Mouse (Mus musculus): ENCODE measurements around the gene Cep162. TPM values are rescaled to one million over a fixed set of nuclear protein-coding genes. Genes with fewer than 3 reads are reported as not detected.

Cep162 gene
- polyA plus RNA-seq, 1 experiment from 2014 or later, result 9.6 TPM

- ATAC-seq (replicated peaks; ENCODE audit: insufficient number of reproducible peaks, low FRiP score, low TSS enrichment, low read depth), result no peak; the same call in 1 of the 2 replicates
- Histone ChIP-seq H3K4me3 (ENCODE audit: low read depth, low read length) (no peak overlapping the region), H3K4me1 (ENCODE audit: control insufficient read depth, insufficient read depth, low read length) (no peaks in the 10 kb centered on the region), H3K9ac (replicated peaks; ENCODE audit: low read length) (no peak overlapping the region), H3K36me3 (replicated peaks; ENCODE audit: control insufficient read depth, insufficient read depth, low read depth, low read length) (no peaks in the 10 kb centered on the region), H3K9me3 (replicated peaks; ENCODE audit: control insufficient read depth, low read length) (no peaks in the 10 kb centered on the region), H3K27ac (replicated peaks; ENCODE audit: low read depth, low read length) (no peak overlapping the region), H3K27me3 (ENCODE audit: control insufficient read depth, insufficient read depth, low read length) (no peaks in the 10 kb centered on the region), H3K4me2 (ENCODE audit: low read depth, low read length) (no peak overlapping the region)
- 100% methylated on average over 1 of the region's 1 CpGs for WGBS
- no peak for DNase-seq (ENCODE audit: low spot score)
These were observed 102.6 kb downstream of the Cep162 start for GRCm38 (mm10) chr9:87152641-87153325.

- Histone ChIP-seq H3K9me3 (replicated peaks; ENCODE audit: control insufficient read depth, low read length) (no peaks in the 10 kb centered on the region), H3K36me3 (replicated peaks; ENCODE audit: control insufficient read depth, insufficient read depth, low read depth, low read length) (no peaks in the 10 kb centered on the region), H3K4me1 (ENCODE audit: control insufficient read depth, insufficient read depth, low read length) (0 out of 2 replicates have a peak, but pooled peaks cover 3% of the 10 kb centered on the region), H3K4me3 (ENCODE audit: low read depth, low read length) (no peak overlapping the region), H3K27me3 (ENCODE audit: control insufficient read depth, insufficient read depth, low read length) (peaks cover 24% of the 10 kb centered on the region), H3K27ac (replicated peaks; ENCODE audit: low read depth, low read length) (no peak overlapping the region), H3K4me2 (ENCODE audit: low read depth, low read length) (no peak overlapping the region), H3K9ac (replicated peaks; ENCODE audit: low read length) (no peak overlapping the region)
- WGBS, result 67% methylated on average over 2 of the region's 2 CpGs
- ATAC-seq (replicated peaks; ENCODE audit: insufficient number of reproducible peaks, low FRiP score, low TSS enrichment, low read depth), result no peak
- peak; percentile 23 for DNase-seq (ENCODE audit: low spot score)
These were observed 107.4 kb downstream of the Cep162 start for GRCm38 (mm10) chr9:87147927-87148326.

- Histone ChIP-seq H3K27ac (replicated peaks; ENCODE audit: low read depth, low read length) (no peak overlapping the region), H3K27me3 (ENCODE audit: control insufficient read depth, insufficient read depth, low read length) (peaks cover 24% of the 10 kb centered on the region), H3K9ac (replicated peaks; ENCODE audit: low read length) (no peak overlapping the region), H3K4me2 (ENCODE audit: low read depth, low read length) (no peak overlapping the region), H3K4me3 (ENCODE audit: low read depth, low read length) (no peak overlapping the region), H3K36me3 (replicated peaks; ENCODE audit: control insufficient read depth, insufficient read depth, low read depth, low read length) (no peaks in the 10 kb centered on the region), H3K4me1 (ENCODE audit: control insufficient read depth, insufficient read depth, low read length) (0 out of 2 replicates have a peak, but pooled peaks cover 3% of the 10 kb centered on the region), H3K9me3 (replicated peaks; ENCODE audit: control insufficient read depth, low read length) (no peaks in the 10 kb centered on the region)
- WGBS, result 80% methylated on average over 4 of the region's 4 CpGs
- ATAC-seq (replicated peaks; ENCODE audit: insufficient number of reproducible peaks, low FRiP score, low TSS enrichment, low read depth) (no peak), DNase-seq (ENCODE audit: low spot score) (no peak)
These were observed 108.9 kb downstream of the Cep162 start for GRCm38 (mm10) chr9:87146400-87146799.

- H3K4me3 ChIP-seq (ENCODE audit: low read depth, low read length), result no peak overlapping the region
- H3K27ac ChIP-seq (replicated peaks; ENCODE audit: low read depth, low read length), result no peak overlapping the region
- H3K4me2 ChIP-seq (ENCODE audit: low read depth, low read length), result no peak overlapping the region
- WGBS, result 35% methylated on average over 11 of the region's 11 CpGs
- no peak for ATAC-seq (replicated peaks; ENCODE audit: insufficient number of reproducible peaks, low FRiP score, low TSS enrichment, low read depth)
- H3K4me1 ChIP-seq (ENCODE audit: control insufficient read depth, insufficient read depth, low read length), result 0 out of 2 replicates have a peak, but pooled peaks cover 3% of the 10 kb centered on the region
- peaks cover 24% of the 10 kb centered on the region for H3K27me3 ChIP-seq (ENCODE audit: control insufficient read depth, insufficient read depth, low read length)
- H3K36me3 ChIP-seq (replicated peaks; ENCODE audit: control insufficient read depth, insufficient read depth, low read depth, low read length), result no peaks in the 10 kb centered on the region
- no peak overlapping the region for H3K9ac ChIP-seq (replicated peaks; ENCODE audit: low read length)
- DNase-seq (ENCODE audit: low spot score), result no peak
- H3K9me3 ChIP-seq (replicated peaks; ENCODE audit: control insufficient read depth, low read length), result no peaks in the 10 kb centered on the region
These were observed 109.7 kb downstream of the Cep162 start for GRCm38 (mm10) chr9:87145671-87146070.

- Histone ChIP-seq H3K27ac (replicated peaks; ENCODE audit: low read depth, low read length) (no peak overlapping the region), H3K4me2 (ENCODE audit: low read depth, low read length) (peak overlapping the region; percentile 64; the same call in 1 of the 2 replicates), H3K9me3 (replicated peaks; ENCODE audit: control insufficient read depth, low read length) (no peaks in the 10 kb centered on the region), H3K4me1 (ENCODE audit: control insufficient read depth, insufficient read depth, low read length) (0 out of 2 replicates have a peak, but pooled peaks cover 3% of the 10 kb centered on the region), H3K9ac (replicated peaks; ENCODE audit: low read length) (no peak overlapping the region), H3K36me3 (replicated peaks; ENCODE audit: control insufficient read depth, insufficient read depth, low read depth, low read length) (no peaks in the 10 kb centered on the region), H3K27me3 (ENCODE audit: control insufficient read depth, insufficient read depth, low read length) (peaks cover 24% of the 10 kb centered on the region), H3K4me3 (ENCODE audit: low read depth, low read length) (peak overlapping the region; percentile 8; the same call in 1 of the 2 replicates)
- ATAC-seq (replicated peaks; ENCODE audit: insufficient number of reproducible peaks, low FRiP score, low TSS enrichment, low read depth) (no peak), DNase-seq (ENCODE audit: low spot score) (peak; percentile 35)
- WGBS, result 5% methylated on average over 15 of the region's 15 CpGs
These were observed 110.2 kb downstream of the Cep162 start for GRCm38 (mm10) chr9:87145180-87145579.

GRCm38 (mm10) chr9:87144532-87144931, 110.8 kb downstream of the Cep162 start:
- H3K9ac ChIP-seq (replicated peaks; ENCODE audit: low read length), result 0 out of 2 replicates have a peak overlapping the region, but pooled peaks have one; percentile 5
- no peak overlapping the region for H3K27ac ChIP-seq (replicated peaks; ENCODE audit: low read depth, low read length)
- ATAC-seq (replicated peaks; ENCODE audit: insufficient number of reproducible peaks, low FRiP score, low TSS enrichment, low read depth) (0 out of 2 replicates have a peak, but pooled peaks have one; percentile 15), DNase-seq (ENCODE audit: low spot score) (peak; percentile 8)
- no peaks in the 10 kb centered on the region for H3K9me3 ChIP-seq (replicated peaks; ENCODE audit: control insufficient read depth, low read length)
- 3% methylated on average over 19 of the region's 19 CpGs for WGBS
- peak overlapping the region; percentile 64 for H3K4me2 ChIP-seq (ENCODE audit: low read depth, low read length)
- H3K4me3 ChIP-seq (ENCODE audit: low read depth, low read length), result peak overlapping the region; percentile 28
- no peaks in the 10 kb centered on the region for H3K36me3 ChIP-seq (replicated peaks; ENCODE audit: control insufficient read depth, insufficient read depth, low read depth, low read length)
- 0 out of 2 replicates have a peak, but pooled peaks cover 3% of the 10 kb centered on the region for H3K4me1 ChIP-seq (ENCODE audit: control insufficient read depth, insufficient read depth, low read length)
- peaks cover 24% of the 10 kb centered on the region for H3K27me3 ChIP-seq (ENCODE audit: control insufficient read depth, insufficient read depth, low read length)

GRCm38 (mm10) chr9:87144106-87144505, 111.2 kb downstream of the Cep162 start, which contains the start of gene Mrap2:
Gene Mrap2 (plus strand): TSS chr9:87144306.
- Histone ChIP-seq H3K36me3 (replicated peaks; ENCODE audit: control insufficient read depth, insufficient read depth, low read depth, low read length) (no peaks in the 10 kb centered on the region), H3K4me2 (ENCODE audit: low read depth, low read length) (peak within 1 kb of the TSS; percentile 64), H3K9ac (replicated peaks; ENCODE audit: low read length) (0 out of 2 replicates have a peak within 1 kb of the TSS, but pooled peaks have one; percentile 5), H3K9me3 (replicated peaks; ENCODE audit: control insufficient read depth, low read length) (no peaks in the 10 kb centered on the region), H3K4me3 (ENCODE audit: low read depth, low read length) (peak within 1 kb of the TSS; percentile 28), H3K4me1 (ENCODE audit: control insufficient read depth, insufficient read depth, low read length) (0 out of 2 replicates have a peak, but pooled peaks cover 3% of the 10 kb centered on the region), H3K27me3 (ENCODE audit: control insufficient read depth, insufficient read depth, low read length) (peaks cover 24% of the 10 kb centered on the region), H3K27ac (replicated peaks; ENCODE audit: low read depth, low read length) (no peak within 1 kb of the TSS)
- 2% methylated on average over 29 of the region's 29 CpGs for WGBS
- peak; percentile 81 for DNase-seq (ENCODE audit: low spot score)
- peak; percentile 87 for ATAC-seq (replicated peaks; ENCODE audit: insufficient number of reproducible peaks, low FRiP score, low TSS enrichment, low read depth)

- Histone ChIP-seq H3K27me3 (ENCODE audit: control insufficient read depth, insufficient read depth, low read length) (peaks cover 24% of the 10 kb centered on the region), H3K9ac (replicated peaks; ENCODE audit: low read length) (no peak overlapping the region), H3K27ac (replicated peaks; ENCODE audit: low read depth, low read length) (no peak overlapping the region), H3K4me3 (ENCODE audit: low read depth, low read length) (no peak overlapping the region), H3K36me3 (replicated peaks; ENCODE audit: control insufficient read depth, insufficient read depth, low read depth, low read length) (no peaks in the 10 kb centered on the region), H3K9me3 (replicated peaks; ENCODE audit: control insufficient read depth, low read length) (no peaks in the 10 kb centered on the region), H3K4me2 (ENCODE audit: low read depth, low read length) (no peak overlapping the region), H3K4me1 (ENCODE audit: control insufficient read depth, insufficient read depth, low read length) (0 out of 2 replicates have a peak, but pooled peaks cover 3% of the 10 kb centered on the region)
- WGBS, result 84% methylated on average over 3 of the region's 3 CpGs
- ATAC-seq (replicated peaks; ENCODE audit: insufficient number of reproducible peaks, low FRiP score, low TSS enrichment, low read depth) (no peak), DNase-seq (ENCODE audit: low spot score) (no peak)
These were observed 112.3 kb downstream of the Cep162 start for GRCm38 (mm10) chr9:87143076-87143475.

All from embryonic facial prominence, embryonic 11.5 days (tissue).